Mouse (Mus musculus): ENCODE data around the gene Rrm1. TPM values are rescaled to one million over a fixed set of nuclear protein-coding genes. Genes with fewer than 3 reads are reported as not detected.

Rrm1 gene
- polyA plus RNA-seq, 1 experiment, result 222 TPM

- Histone ChIP-seq H3K4me3 (ENCODE audit: insufficient read depth, low read length) (peak overlapping the region; percentile 22; the same call in 1 of the 2 replicates), H3K27ac (ENCODE audit: insufficient read depth, low read length) (0 out of 2 replicates have a peak overlapping the region, but pooled peaks have one; percentile 36), H3K4me1 (ENCODE audit: control insufficient read depth, insufficient read depth, low read length) (no peaks in the 10 kb centered on the region; the same call in 1 of the 2 replicates)
- TF ChIP-seq CTCF (IDR thresholded peaks at IDR 0.05; ENCODE audit: borderline replicate concordance, insufficient read depth, low read length) (peak; percentile 75), POLR2A (IDR thresholded peaks at IDR 0.05; ENCODE audit: low read depth, low read length) (no peak)
These were observed 71.4 kb downstream of the Rrm1 start for GRCm38 (mm10) chr7:102512814-102513435.

GRCm38 (mm10) chr7:102514144-102514543 is 72.6 kb downstream of the Rrm1 start:
- Histone ChIP-seq H3K4me3 (ENCODE audit: insufficient read depth, low read length) (no peak overlapping the region), H3K27ac (ENCODE audit: insufficient read depth, low read length) (no peak overlapping the region), H3K4me1 (ENCODE audit: control insufficient read depth, insufficient read depth, low read length) (no peaks in the 10 kb centered on the region; the same call in 1 of the 2 replicates)
- TF ChIP-seq CTCF (IDR thresholded peaks at IDR 0.05; ENCODE audit: borderline replicate concordance, insufficient read depth, low read length) (no peak), POLR2A (IDR thresholded peaks at IDR 0.05; ENCODE audit: low read depth, low read length) (no peak)

GRCm38 (mm10) chr7:102516261-102517050 is 75.0 kb downstream of the Rrm1 start:
- no peak for TF ChIP-seq CTCF (IDR thresholded peaks at IDR 0.05; ENCODE audit: borderline replicate concordance, insufficient read depth, low read length)
- no peak for TF ChIP-seq POLR2A (IDR thresholded peaks at IDR 0.05; ENCODE audit: low read depth, low read length)
- no peak overlapping the region for H3K27ac ChIP-seq (ENCODE audit: insufficient read depth, low read length)
- no peaks in the 10 kb centered on the region; the same call in 1 of the 2 replicates for H3K4me1 ChIP-seq (ENCODE audit: control insufficient read depth, insufficient read depth, low read length)
- H3K4me3 ChIP-seq (ENCODE audit: insufficient read depth, low read length), result no peak overlapping the region

- TF ChIP-seq POLR2A (IDR thresholded peaks at IDR 0.05; ENCODE audit: low read depth, low read length) (no peak), CTCF (IDR thresholded peaks at IDR 0.05; ENCODE audit: borderline replicate concordance, insufficient read depth, low read length) (no peak)
- no peak overlapping the region for H3K27ac ChIP-seq (ENCODE audit: insufficient read depth, low read length)
- no peak overlapping the region for H3K4me3 ChIP-seq (ENCODE audit: insufficient read depth, low read length)
- no peaks in the 10 kb centered on the region; the same call in 1 of the 2 replicates for H3K4me1 ChIP-seq (ENCODE audit: control insufficient read depth, insufficient read depth, low read length)
These were observed 75.5 kb downstream of the Rrm1 start for GRCm38 (mm10) chr7:102517051-102517335.

Other genes with a start within 250 kb of the Rrm1 start
- 79.6 and 80.3 TPM in 2 replicates for gene Nup98, start 231.5 kb upstream of the Rrm1 start, polyA plus RNA-seq (2011; ENCODE audit: insufficient read length, low read depth, missing spikeins)
- gene Pgap2, start 231.5 kb upstream of the Rrm1 start, polyA plus RNA-seq (2011; ENCODE audit: insufficient read length, low read depth, missing spikeins), result 50.4 and 70.0 TPM in 2 replicates
- gene Rhog, start 185.6 kb upstream of the Rrm1 start, polyA plus RNA-seq (2011; ENCODE audit: insufficient read length, low read depth, missing spikeins), result 63.8 and 66.2 TPM in 2 replicates
- 20.5 and 27.6 TPM in 2 replicates for gene Stim1, start 173.9 kb upstream of the Rrm1 start, polyA plus RNA-seq (2011; ENCODE audit: insufficient read length, low read depth, missing spikeins)
- gene Olfr543, start 40.0 kb downstream of the Rrm1 start, polyA plus RNA-seq (2011; ENCODE audit: insufficient read length, low read depth, missing spikeins), result not detected in 2 replicates
- not detected in 2 replicates for gene Olfr544, start 46.6 kb downstream of the Rrm1 start, polyA plus RNA-seq (2011; ENCODE audit: insufficient read length, low read depth, missing spikeins)
- not detected in 2 replicates for gene Olfr545, start 57.9 kb downstream of the Rrm1 start, polyA plus RNA-seq (2011; ENCODE audit: insufficient read length, low read depth, missing spikeins)
- gene Olfr547, start 93.1 kb downstream of the Rrm1 start, polyA plus RNA-seq (2011; ENCODE audit: insufficient read length, low read depth, missing spikeins), result not detected in 2 replicates
- not detected in 2 replicates for gene Olfr548-ps1, start 99.2 kb downstream of the Rrm1 start, polyA plus RNA-seq (2011; ENCODE audit: insufficient read length, low read depth, missing spikeins)
- not detected in 2 replicates for gene Olfr549, start 108.2 kb downstream of the Rrm1 start, polyA plus RNA-seq (2011; ENCODE audit: insufficient read length, low read depth, missing spikeins)
- 8.4 and 8.8 TPM in 2 replicates for gene Trim21, start 123.8 kb downstream of the Rrm1 start, polyA plus RNA-seq (2011; ENCODE audit: insufficient read length, low read depth, missing spikeins)
- not detected in 2 replicates for gene Olfr550, start 129.7 kb downstream of the Rrm1 start, polyA plus RNA-seq (2011; ENCODE audit: insufficient read length, low read depth, missing spikeins)
- not detected in 2 replicates for gene Olfr551, start 150.2 kb downstream of the Rrm1 start, polyA plus RNA-seq (2011; ENCODE audit: insufficient read length, low read depth, missing spikeins)
- gene Olfr552, start 156.1 kb downstream of the Rrm1 start, polyA plus RNA-seq (2011; ENCODE audit: insufficient read length, low read depth, missing spikeins), result not detected in 2 replicates
- gene Olfr553, start 176.5 kb downstream of the Rrm1 start, polyA plus RNA-seq (2011; ENCODE audit: insufficient read length, low read depth, missing spikeins), result not detected in 2 replicates
- not detected in 2 replicates for gene Olfr554, start 196.7 kb downstream of the Rrm1 start, polyA plus RNA-seq (2011; ENCODE audit: insufficient read length, low read depth, missing spikeins)
- gene Olfr555, start 217.1 kb downstream of the Rrm1 start, polyA plus RNA-seq (2011; ENCODE audit: insufficient read length, low read depth, missing spikeins), result not detected in 2 replicates
- gene Olfr556, start 223.2 kb downstream of the Rrm1 start, polyA plus RNA-seq (2011; ENCODE audit: insufficient read length, low read depth, missing spikeins), result not detected in 2 replicates
- 10.0 and 10.6 TPM in 2 replicates for gene Trim68, start 245.6 kb downstream of the Rrm1 start, polyA plus RNA-seq (2011; ENCODE audit: insufficient read length, low read depth, missing spikeins)

Measured in embryonic fibroblast, embryonic 13.5 days (primary cell).